Comparison of ENCODE assay signal across 8 mouse cellular contexts in genomic region chr1:156037144-156037583, GRCm38 (mm10). TPM values are rescaled to one million over a fixed set of nuclear protein-coding genes. Genes with fewer than 3 reads are reported as not detected.
DNase-seq lines count a peak whose midpoint lies in the region; ATAC-seq and TF ChIP-seq lines count a peak whose summit lies in the region.

No protein-coding gene starts in this region.

- peaks cover 31% of the 10 kb centered on the region for H3K4me1 ChIP-seq in hindbrain, embryonic 13.5 days (replicated peaks)
- peaks cover 20% of the 10 kb centered on the region for H3K4me1 ChIP-seq in hindbrain, embryonic 14.5 days (replicated peaks; ENCODE audit: control insufficient read depth, insufficient read depth, low read length)
- H3K4me1 ChIP-seq in lung, embryonic 15.5 days, result peaks cover 21% of the 10 kb centered on the region
- H3K4me1 ChIP-seq in stomach, postnatal 0 days (replicated peaks; ENCODE audit: control insufficient read depth, insufficient read depth), result peaks cover 3% of the 10 kb centered on the region; the same call in 1 of the 2 replicates

- no peak for TF ChIP-seq CTCF in stomach, postnatal 0 days (IDR thresholded peaks at IDR 0.05; ENCODE audit: low read depth)

- no peak for DNase-seq in hindbrain, embryonic 14.5 days (ENCODE audit: low spot score)
- peak; percentile 48 for DNase-seq in T-cell, adult 2 months (ENCODE audit: low spot score)
- DNase-seq in gastrocnemius, postnatal 10 days, result peak; percentile 15
- DNase-seq in kidney, adult 18-20 months, result peak; percentile 53
- DNase-seq in stomach, postnatal 0 days (ENCODE audit: low spot score), result peak; percentile 39

- no peak overlapping the region for H3K27ac ChIP-seq in hindbrain, embryonic 13.5 days
- no peak overlapping the region for H3K27ac ChIP-seq in hindbrain, embryonic 14.5 days
- H3K27ac ChIP-seq in lung, embryonic 15.5 days, result peak overlapping the region; percentile 54
- H3K27ac ChIP-seq in stomach, postnatal 0 days (replicated peaks), result peak overlapping the region; percentile 79

- H3K4me2 ChIP-seq in hindbrain, embryonic 13.5 days, result 0 out of 2 replicates have a peak overlapping the region, but pooled peaks have one; percentile 8
- no peak overlapping the region; the same call in 1 of the 2 replicates for H3K4me2 ChIP-seq in hindbrain, embryonic 14.5 days (replicated peaks)
- peak overlapping the region; percentile 62 for H3K4me2 ChIP-seq in lung, embryonic 15.5 days
- peak overlapping the region; percentile 63 for H3K4me2 ChIP-seq in stomach, postnatal 0 days (replicated peaks; ENCODE audit: low read depth)

- peaks cover 16% of the 10 kb centered on the region for H3K36me3 ChIP-seq in hindbrain, embryonic 13.5 days
- H3K36me3 ChIP-seq in hindbrain, embryonic 14.5 days (replicated peaks; ENCODE audit: control insufficient read depth, insufficient read depth), result peaks cover 19% of the 10 kb centered on the region
- peaks cover 12% of the 10 kb centered on the region for H3K36me3 ChIP-seq in lung, embryonic 15.5 days
- H3K36me3 ChIP-seq in stomach, postnatal 0 days (ENCODE audit: control insufficient read depth, insufficient read depth, low read length), result 0 out of 2 replicates have a peak, but pooled peaks cover 3% of the 10 kb centered on the region

- 74% methylated on average over 5 of the region's 5 CpGs for WGBS in hindbrain, embryonic 13.5 days
- 74% methylated on average over 5 of the region's 5 CpGs for WGBS in hindbrain, embryonic 14.5 days
- 38% methylated on average over 5 of the region's 5 CpGs for WGBS in lung, embryonic 15.5 days
- 9% methylated on average over 5 of the region's 5 CpGs for WGBS in stomach, postnatal 0 days

- ATAC-seq in hindbrain, embryonic 13.5 days (ENCODE audit: low FRiP score), result no peak
- no peak for ATAC-seq in hindbrain, embryonic 14.5 days (ENCODE audit: low FRiP score)
- no peak for ATAC-seq in lung, embryonic 15.5 days (ENCODE audit: borderline replicate concordance, extremely low read depth, low FRiP score, low TSS enrichment)
- no peak for ATAC-seq in stomach, postnatal 0 days (ENCODE audit: low FRiP score, low TSS enrichment)
- ATAC-seq in granulocyte monocyte progenitor cell, adult 5-6 weeks (replicated peaks; ENCODE audit: poor library complexity, severe bottlenecking), result no peak

- H3K4me3 ChIP-seq in hindbrain, embryonic 13.5 days, result no peak overlapping the region
- no peak overlapping the region for H3K4me3 ChIP-seq in hindbrain, embryonic 14.5 days (replicated peaks; ENCODE audit: low read length)
- H3K4me3 ChIP-seq in lung, embryonic 15.5 days, result peak overlapping the region; percentile 15
- H3K4me3 ChIP-seq in stomach, postnatal 0 days (ENCODE audit: low read depth, low read length), result peak overlapping the region; percentile 82; the same call in 1 of the 2 replicates

- H3K9ac ChIP-seq in hindbrain, embryonic 13.5 days, result no peak overlapping the region
- H3K9ac ChIP-seq in hindbrain, embryonic 14.5 days, result no peak overlapping the region
- H3K9ac ChIP-seq in lung, embryonic 15.5 days, result no peak overlapping the region
- H3K9ac ChIP-seq in stomach, postnatal 0 days (ENCODE audit: low read length), result peak overlapping the region; percentile 41

- no peaks in the 10 kb centered on the region for H3K9me3 ChIP-seq in hindbrain, embryonic 13.5 days
- H3K9me3 ChIP-seq in hindbrain, embryonic 14.5 days (ENCODE audit: control insufficient read depth, low read length), result no peaks in the 10 kb centered on the region
- no peaks in the 10 kb centered on the region for H3K9me3 ChIP-seq in lung, embryonic 15.5 days
- H3K9me3 ChIP-seq in stomach, postnatal 0 days (ENCODE audit: control insufficient read depth, low read length), result no peaks in the 10 kb centered on the region

- no peaks in the 10 kb centered on the region for H3K27me3 ChIP-seq in hindbrain, embryonic 13.5 days
- H3K27me3 ChIP-seq in hindbrain, embryonic 14.5 days (ENCODE audit: control insufficient read depth, insufficient read depth, low read length), result no peaks in the 10 kb centered on the region
- no peaks in the 10 kb centered on the region for H3K27me3 ChIP-seq in lung, embryonic 15.5 days
- H3K27me3 ChIP-seq in stomach, postnatal 0 days (ENCODE audit: control insufficient read depth, insufficient read depth, low read length), result no peaks in the 10 kb centered on the region

- no peak for TF ChIP-seq EP300 in stomach, postnatal 0 days (optimal IDR thresholded peaks at IDR 0.05)

RNA-seq across cellular contexts. Expression of gene Tor1aip1, which starts 0.9 kb away (rescaled TPM):
- polyA plus RNA-seq in hindbrain, embryonic 13.5 days (2015; fragmentation: Nextera tagmentation; extraction: Ambion mirVana), result 26.5 and 26.7 TPM in 2 replicates
- polyA plus RNA-seq in hindbrain, embryonic 14.5 days (2014; fragmentation: Nextera tagmentation; extraction: Ambion mirVana), result 18.3 and 19.4 TPM in 2 replicates
- total RNA-seq in gastrocnemius, postnatal 10 days (2021), result 10 to 100 TPM; 74.1 to 76.2 TPM
- polyA plus RNA-seq in lung, embryonic 15.5 days (2015; fragmentation: Nextera tagmentation; extraction: Ambion mirVana), result 43.6 and 50.9 TPM in 2 replicates
- polyA plus RNA-seq in stomach, postnatal 0 days (2015; fragmentation: Nextera tagmentation; extraction: Ambion mirVana), result 35.4 and 38.6 TPM in 2 replicates
- 68.5 and 73.8 TPM in 2 replicates for total RNA-seq in granulocyte monocyte progenitor cell, adult 5-6 weeks (2014; fragmentation: Nextera tagmentation)
- 30.2 and 36.9 TPM in 2 replicates for total RNA-seq in granulocyte monocyte progenitor cell, adult 5-6 weeks (2017)

RNA-seq across cellular contexts. Expression of gene Tor1aip2, which starts 2.0 kb away (rescaled TPM):
- polyA plus RNA-seq in hindbrain, embryonic 13.5 days (2015; fragmentation: Nextera tagmentation; extraction: Ambion mirVana), result 66.9 and 71.8 TPM in 2 replicates
- polyA plus RNA-seq in hindbrain, embryonic 14.5 days (2014; fragmentation: Nextera tagmentation; extraction: Ambion mirVana), result 71.0 and 74.7 TPM in 2 replicates
- 10 to 100 TPM; 64.9 to 78.2 TPM for total RNA-seq in gastrocnemius, postnatal 10 days (2021)
- 105 and 110 TPM in 2 replicates for polyA plus RNA-seq in lung, embryonic 15.5 days (2015; fragmentation: Nextera tagmentation; extraction: Ambion mirVana)
- polyA plus RNA-seq in stomach, postnatal 0 days (2015; fragmentation: Nextera tagmentation; extraction: Ambion mirVana), result 67.0 and 69.8 TPM in 2 replicates
- 51.8 and 69.8 TPM in 2 replicates for total RNA-seq in granulocyte monocyte progenitor cell, adult 5-6 weeks (2014; fragmentation: Nextera tagmentation)
- 50.8 and 52.6 TPM in 2 replicates for total RNA-seq in granulocyte monocyte progenitor cell, adult 5-6 weeks (2017)

Comparison
In these comparisons a context has a peak if more than half of its experiments do, and no peak if none do; other contexts are left out.
1. H3K27ac ChIP-seq: peak in lung, embryonic 15.5 days (single experiment) and stomach, postnatal 0 days (single experiment); none in hindbrain, embryonic 13.5 days (single experiment) and hindbrain, embryonic 14.5 days (single experiment).
2. H3K4me3 ChIP-seq: peak in lung, embryonic 15.5 days (single experiment) and stomach, postnatal 0 days (single experiment); none in hindbrain, embryonic 13.5 days (single experiment) and hindbrain, embryonic 14.5 days (single experiment).